Mouse (Mus musculus) neural tube, embryonic 15.5 days (tissue): ENCODE data around the gene 1600014C23Rik. TPM values are rescaled to one million over a fixed set of nuclear protein-coding genes. Genes with fewer than 3 reads are reported as not detected.

Experiments used
- ATAC-seq: fragments of 200-750 bp; cut with Nextera tagmentation; 2 replicates; pipeline ENCODE4 v1.8.0; 2017; ENCODE audit warnings: mild to moderate bottlenecking, moderate TSS enrichment, moderate library complexity; ENCODE audit not compliant: low FRiP score
- H3K27ac ChIP-seq: fragments of 300-500 bp; sonication (generic); replicated peaks from 2 replicates; pipeline ENCODE4 v1.5.1; 2015; ENCODE audit warnings: mild to moderate bottlenecking, inconsistent platforms
- H3K27me3 ChIP-seq: fragments of 300-500 bp; sonication (generic); replicated peaks from 2 replicates; pipeline ENCODE4 v1.6.1; 2015; ENCODE audit warnings: inconsistent platforms
- H3K36me3 ChIP-seq: fragments of 300-500 bp; sonication (generic); 2 replicates; pipeline ENCODE4 v1.6.1; 2015; ENCODE audit warnings: inconsistent platforms
- H3K4me1 ChIP-seq: fragments of 300-500 bp; sonication (generic); 2 replicates; pipeline ENCODE4 v1.6.1; 2015; ENCODE audit warnings: inconsistent platforms
- H3K4me2 ChIP-seq: fragments of 300-500 bp; sonication (generic); 2 replicates; pipeline ENCODE4 v1.6.1; 2015; ENCODE audit warnings: inconsistent platforms, mild to moderate bottlenecking, moderate library complexity
- H3K4me3 ChIP-seq: fragments of 300-500 bp; sonication (generic); replicated peaks from 2 replicates; pipeline ENCODE4 v1.5.1; 2015; ENCODE audit warnings: mild to moderate bottlenecking, inconsistent platforms
- H3K9ac ChIP-seq: fragments of 300-500 bp; sonication (generic); replicated peaks from 2 replicates; pipeline ENCODE4 v1.6.1; 2015; ENCODE audit warnings: mild to moderate bottlenecking, inconsistent platforms
- H3K9me3 ChIP-seq: fragments of 300-500 bp; sonication (generic); replicated peaks from 2 replicates; pipeline ENCODE4 v1.6.1; 2016; ENCODE audit warnings: inconsistent platforms
- WGBS: fragments of 180-500 bp; shearing (Covaris S2); methylation state at CpG from one replicate; pipeline ENCODE4 v1.1.7; 2015; ENCODE audit warnings: mixed read lengths; 5-methylcytosine and 5-hydroxymethylcytosine counted together
- polyA plus RNA-seq: library from polyadenylated mRNA; unstranded; fragments of >200 nt; fragmentation: Nextera tagmentation; extraction: Ambion mirVana; gene quantifications from 2 replicates; pipeline ENCODE4 v1.2.1, GENCODE M21; 2015

1600014C23Rik gene
- polyA plus RNA-seq, 1 experiment from 2014 or later, result not detected

GRCm38 (mm10) chr17:45718323-45718722 is 15.3 kb downstream of the 1600014C23Rik start:
- Histone ChIP-seq H3K4me3 (no peak overlapping the region), H3K27me3 (no peaks in the 10 kb centered on the region), H3K9me3 (no peaks in the 10 kb centered on the region), H3K27ac (no peak overlapping the region), H3K4me2 (no peak overlapping the region), H3K36me3 (no peaks in the 10 kb centered on the region), H3K4me1 (peaks cover 12% of the 10 kb centered on the region), H3K9ac (no peak overlapping the region)
- WGBS, result 8% methylated on average over 10 of the region's 10 CpGs
- no peak for ATAC-seq

- 77% methylated on average over 3 of the region's 3 CpGs for WGBS
- Histone ChIP-seq H3K27me3 (no peaks in the 10 kb centered on the region), H3K9me3 (no peaks in the 10 kb centered on the region), H3K4me2 (no peak overlapping the region), H3K9ac (no peak overlapping the region), H3K4me1 (no peaks in the 10 kb centered on the region), H3K36me3 (no peaks in the 10 kb centered on the region), H3K27ac (no peak overlapping the region), H3K4me3 (no peak overlapping the region)
- no peak for ATAC-seq
Measured at GRCm38 (mm10) chr17:45711525-45711924, 22.1 kb downstream of the 1600014C23Rik start.

GRCm38 (mm10) chr17:45710407-45710806 is 23.2 kb downstream of the 1600014C23Rik start:
- H3K9me3 ChIP-seq, result no peaks in the 10 kb centered on the region
- H3K4me2 ChIP-seq, result no peak overlapping the region
- no peaks in the 10 kb centered on the region for H3K4me1 ChIP-seq
- ATAC-seq, result no peak
- WGBS, result 88% methylated on average over 8 of the region's 8 CpGs
- no peaks in the 10 kb centered on the region for H3K27me3 ChIP-seq
- no peak overlapping the region for H3K9ac ChIP-seq
- no peak overlapping the region for H3K4me3 ChIP-seq
- no peaks in the 10 kb centered on the region for H3K36me3 ChIP-seq
- no peak overlapping the region for H3K27ac ChIP-seq

- Histone ChIP-seq H3K4me3 (no peak overlapping the region), H3K27ac (no peak overlapping the region), H3K27me3 (no peaks in the 10 kb centered on the region), H3K36me3 (no peaks in the 10 kb centered on the region), H3K9ac (no peak overlapping the region), H3K9me3 (no peaks in the 10 kb centered on the region), H3K4me1 (no peaks in the 10 kb centered on the region), H3K4me2 (no peak overlapping the region)
- no peak for ATAC-seq
- WGBS, result 49% methylated on average over 3 of the region's 3 CpGs
Measured at GRCm38 (mm10) chr17:45709829-45710228, 23.8 kb downstream of the 1600014C23Rik start.

GRCm38 (mm10) chr17:45708179-45708578 is 25.5 kb downstream of the 1600014C23Rik start:
- H3K36me3 ChIP-seq, result no peaks in the 10 kb centered on the region
- no peaks in the 10 kb centered on the region for H3K27me3 ChIP-seq
- H3K4me1 ChIP-seq, result no peaks in the 10 kb centered on the region
- no peak for ATAC-seq
- H3K4me2 ChIP-seq, result no peak overlapping the region
- WGBS, result 86% methylated on average over 8 of the region's 8 CpGs
- H3K4me3 ChIP-seq, result no peak overlapping the region
- no peaks in the 10 kb centered on the region for H3K9me3 ChIP-seq
- no peak overlapping the region for H3K27ac ChIP-seq
- H3K9ac ChIP-seq, result no peak overlapping the region

- H3K36me3 ChIP-seq, result no peaks in the 10 kb centered on the region
- H3K27ac ChIP-seq, result no peak overlapping the region
- no peak overlapping the region for H3K9ac ChIP-seq
- H3K9me3 ChIP-seq, result no peaks in the 10 kb centered on the region
- no peak overlapping the region for H3K4me2 ChIP-seq
- no peaks in the 10 kb centered on the region for H3K4me1 ChIP-seq
- no peaks in the 10 kb centered on the region for H3K27me3 ChIP-seq
- WGBS, result 35% methylated on average over 3 of the region's 3 CpGs
- H3K4me3 ChIP-seq, result no peak overlapping the region
- no peak for ATAC-seq
Measured at GRCm38 (mm10) chr17:45707376-45707775, 26.3 kb downstream of the 1600014C23Rik start.

- no peak for ATAC-seq
- WGBS, result 60% methylated on average over 5 of the region's 5 CpGs
- Histone ChIP-seq H3K4me1 (no peaks in the 10 kb centered on the region), H3K4me2 (no peak overlapping the region), H3K27me3 (no peaks in the 10 kb centered on the region), H3K9me3 (no peaks in the 10 kb centered on the region), H3K9ac (no peak overlapping the region), H3K4me3 (no peak overlapping the region), H3K27ac (no peak overlapping the region), H3K36me3 (no peaks in the 10 kb centered on the region)
Measured at GRCm38 (mm10) chr17:45706796-45707195, 26.8 kb downstream of the 1600014C23Rik start.

GRCm38 (mm10) chr17:45703187-45703586 is 30.5 kb downstream of the 1600014C23Rik start:
- no peaks in the 10 kb centered on the region for H3K4me1 ChIP-seq
- H3K4me2 ChIP-seq, result no peak overlapping the region
- H3K9ac ChIP-seq, result no peak overlapping the region
- peaks cover 8% of the 10 kb centered on the region for H3K36me3 ChIP-seq
- H3K9me3 ChIP-seq, result no peaks in the 10 kb centered on the region
- 73% methylated on average over 7 of the region's 7 CpGs for WGBS
- no peak overlapping the region for H3K27ac ChIP-seq
- no peaks in the 10 kb centered on the region for H3K27me3 ChIP-seq
- H3K4me3 ChIP-seq, result no peak overlapping the region
- ATAC-seq, result no peak

GRCm38 (mm10) chr17:45702254-45702653 is 31.4 kb downstream of the 1600014C23Rik start:
- no peak overlapping the region for H3K4me3 ChIP-seq
- 58% methylated on average over 4 of the region's 4 CpGs for WGBS
- H3K27ac ChIP-seq, result no peak overlapping the region
- H3K4me1 ChIP-seq, result no peaks in the 10 kb centered on the region
- H3K36me3 ChIP-seq, result peaks cover 12% of the 10 kb centered on the region
- no peaks in the 10 kb centered on the region for H3K9me3 ChIP-seq
- no peaks in the 10 kb centered on the region for H3K27me3 ChIP-seq
- ATAC-seq, result no peak
- H3K4me2 ChIP-seq, result no peak overlapping the region
- H3K9ac ChIP-seq, result no peak overlapping the region

GRCm38 (mm10) chr17:45701236-45701591 is 32.4 kb downstream of the 1600014C23Rik start:
- H3K27me3 ChIP-seq, result no peaks in the 10 kb centered on the region
- peaks cover 16% of the 10 kb centered on the region for H3K36me3 ChIP-seq
- ATAC-seq, result no peak
- WGBS, result 80% methylated on average over 9 of the region's 9 CpGs
- no peaks in the 10 kb centered on the region for H3K4me1 ChIP-seq
- H3K9me3 ChIP-seq, result no peaks in the 10 kb centered on the region
- H3K27ac ChIP-seq, result no peak overlapping the region
- no peak overlapping the region for H3K9ac ChIP-seq
- no peak overlapping the region for H3K4me2 ChIP-seq
- H3K4me3 ChIP-seq, result no peak overlapping the region

GRCm38 (mm10) chr17:45700496-45701235 is 33.0 kb downstream of the 1600014C23Rik start:
- H3K27me3 ChIP-seq, result no peaks in the 10 kb centered on the region
- peaks cover 16% of the 10 kb centered on the region for H3K36me3 ChIP-seq
- H3K27ac ChIP-seq, result no peak overlapping the region
- ATAC-seq, result no peak
- 68% methylated on average over 9 of the region's 16 CpGs for WGBS
- no peak overlapping the region for H3K9ac ChIP-seq
- no peaks in the 10 kb centered on the region for H3K9me3 ChIP-seq
- H3K4me3 ChIP-seq, result no peak overlapping the region
- no peak overlapping the region for H3K4me2 ChIP-seq
- H3K4me1 ChIP-seq, result no peaks in the 10 kb centered on the region

- ATAC-seq, result no peak
- WGBS, result 87% methylated on average over 3 of the region's 3 CpGs
- Histone ChIP-seq H3K27me3 (no peaks in the 10 kb centered on the region), H3K9ac (no peak overlapping the region), H3K36me3 (peaks cover 16% of the 10 kb centered on the region), H3K27ac (no peak overlapping the region), H3K4me2 (no peak overlapping the region), H3K4me3 (no peak overlapping the region), H3K9me3 (no peaks in the 10 kb centered on the region), H3K4me1 (no peaks in the 10 kb centered on the region)
Measured at GRCm38 (mm10) chr17:45699039-45699740, 34.5 kb downstream of the 1600014C23Rik start.
